Mouse (Mus musculus): ENCODE results near the gene Celf5. TPM values are rescaled to one million over a fixed set of nuclear protein-coding genes. Genes with fewer than 3 reads are reported as not detected.

Celf5 gene
- polyA plus RNA-seq, 1 experiment = 0.27 TPM

- Histone ChIP-seq H3K27ac (ENCODE audit: insufficient read depth, low read depth, low read length) (peak overlapping the region; percentile 98), H3K36me3 (ENCODE audit: control insufficient read depth, insufficient read depth, low read length) (no peaks in the 10 kb centered on the region), H3K4me3 (ENCODE audit: insufficient read depth, low read depth, low read length) (peak overlapping the region; percentile 78), H3K27me3 (replicated peaks; ENCODE audit: control insufficient read depth, insufficient read depth, low read length) (no peaks in the 10 kb centered on the region), H3K4me1 (ENCODE audit: control insufficient read depth, insufficient read depth, low read length) (peaks cover 42% of the 10 kb centered on the region)
- TF ChIP-seq CTCF (conservative IDR thresholded peaks at IDR 0.05; ENCODE audit: insufficient read depth, insufficient read length, low read depth, low read length) (no peak), POLR2A (IDR thresholded peaks at IDR 0.05; ENCODE audit: low read depth, low read length) (no peak)
- 1% methylated on average over 70 of the region's 89 CpGs for WGBS
- DNase-seq = peak; percentile 88
Measured at GRCm38 (mm10) chr10:81430141-81430830, 52.2 kb downstream of the Celf5 start.

GRCm38 (mm10) chr10:81429605-81430061 is 52.9 kb downstream of the Celf5 start:
- TF ChIP-seq POLR2A (IDR thresholded peaks at IDR 0.05; ENCODE audit: low read depth, low read length) = peak; percentile 72
- TF ChIP-seq CTCF (conservative IDR thresholded peaks at IDR 0.05; ENCODE audit: insufficient read depth, insufficient read length, low read depth, low read length) = 0 out of 2 replicates have a peak, but pooled peaks have one; percentile 4
- WGBS = under 1% methylated on average over 20 of the region's 20 CpGs
- H3K4me1 ChIP-seq (ENCODE audit: control insufficient read depth, insufficient read depth, low read length) = peaks cover 39% of the 10 kb centered on the region
- peak overlapping the region; percentile 98 for H3K27ac ChIP-seq (ENCODE audit: insufficient read depth, low read depth, low read length)
- DNase-seq = peak; percentile 98
- no peaks in the 10 kb centered on the region for H3K36me3 ChIP-seq (ENCODE audit: control insufficient read depth, insufficient read depth, low read length)
- peak overlapping the region; percentile 78 for H3K4me3 ChIP-seq (ENCODE audit: insufficient read depth, low read depth, low read length)
- no peaks in the 10 kb centered on the region for H3K27me3 ChIP-seq (replicated peaks; ENCODE audit: control insufficient read depth, insufficient read depth, low read length)

- WGBS = 54% methylated on average over 2 of the region's 2 CpGs
- TF ChIP-seq CTCF (conservative IDR thresholded peaks at IDR 0.05; ENCODE audit: insufficient read depth, insufficient read length, low read depth, low read length) (no peak), POLR2A (IDR thresholded peaks at IDR 0.05; ENCODE audit: low read depth, low read length) (no peak)
- Histone ChIP-seq H3K36me3 (ENCODE audit: control insufficient read depth, insufficient read depth, low read length) (no peaks in the 10 kb centered on the region), H3K27me3 (replicated peaks; ENCODE audit: control insufficient read depth, insufficient read depth, low read length) (no peaks in the 10 kb centered on the region), H3K4me3 (ENCODE audit: insufficient read depth, low read depth, low read length) (no peak overlapping the region), H3K4me1 (ENCODE audit: control insufficient read depth, insufficient read depth, low read length) (peaks cover 41% of the 10 kb centered on the region), H3K27ac (ENCODE audit: insufficient read depth, low read depth, low read length) (peak overlapping the region; percentile 98)
- DNase-seq = no peak
Measured at GRCm38 (mm10) chr10:81429092-81429491, 53.4 kb downstream of the Celf5 start.

- H3K4me3 ChIP-seq (ENCODE audit: insufficient read depth, low read depth, low read length) = no peak overlapping the region
- WGBS = 87% methylated on average over 7 of the region's 7 CpGs
- DNase-seq = no peak
- H3K27ac ChIP-seq (ENCODE audit: insufficient read depth, low read depth, low read length) = no peak overlapping the region
- no peaks in the 10 kb centered on the region for H3K36me3 ChIP-seq (ENCODE audit: control insufficient read depth, insufficient read depth, low read length)
- TF ChIP-seq CTCF (conservative IDR thresholded peaks at IDR 0.05; ENCODE audit: insufficient read depth, insufficient read length, low read depth, low read length) (no peak), POLR2A (IDR thresholded peaks at IDR 0.05; ENCODE audit: low read depth, low read length) (no peak)
- peaks cover 41% of the 10 kb centered on the region for H3K4me1 ChIP-seq (ENCODE audit: control insufficient read depth, insufficient read depth, low read length)
- no peaks in the 10 kb centered on the region for H3K27me3 ChIP-seq (replicated peaks; ENCODE audit: control insufficient read depth, insufficient read depth, low read length)
Measured at GRCm38 (mm10) chr10:81428507-81428870, 54.0 kb downstream of the Celf5 start.

DNA sequence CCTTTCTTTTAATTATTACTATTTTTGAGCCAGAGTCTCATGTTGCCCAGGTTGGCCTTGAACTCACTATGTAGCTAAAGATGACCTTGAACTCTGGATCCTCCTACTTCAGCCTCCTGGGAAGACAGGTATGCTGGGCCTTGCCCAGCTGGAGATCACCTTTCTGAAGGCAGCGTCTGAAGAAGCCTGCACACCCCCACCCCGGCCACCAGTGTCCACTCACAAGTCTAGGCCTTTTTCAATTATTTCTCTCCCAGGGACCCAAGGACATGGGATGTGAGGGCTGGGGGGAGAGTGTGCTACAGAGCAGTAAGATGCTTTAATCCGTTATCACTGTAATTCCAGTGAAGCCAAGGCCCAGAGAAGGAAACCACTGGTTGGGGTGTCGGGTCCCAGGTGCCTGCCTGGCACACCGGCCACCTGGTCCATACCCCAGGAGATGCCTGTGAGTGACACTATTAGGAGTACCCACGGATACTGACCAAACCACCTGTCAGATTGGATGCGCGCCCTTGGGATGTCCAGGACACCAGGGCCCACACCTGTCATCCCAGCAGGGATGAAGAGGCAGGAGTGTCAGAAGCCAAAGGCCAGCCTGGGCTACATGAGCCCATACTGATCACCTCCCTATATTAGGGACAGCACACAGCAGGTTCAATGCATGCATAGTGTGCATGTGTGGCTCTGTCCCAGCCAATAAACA is 54.6 kb downstream of the Celf5 start:
- Histone ChIP-seq H3K4me1 (ENCODE audit: control insufficient read depth, insufficient read depth, low read length) (peaks cover 37% of the 10 kb centered on the region), H3K27me3 (replicated peaks; ENCODE audit: control insufficient read depth, insufficient read depth, low read length) (no peaks in the 10 kb centered on the region), H3K27ac (ENCODE audit: insufficient read depth, low read depth, low read length) (peak overlapping the region; percentile 69), H3K36me3 (ENCODE audit: control insufficient read depth, insufficient read depth, low read length) (no peaks in the 10 kb centered on the region), H3K4me3 (ENCODE audit: insufficient read depth, low read depth, low read length) (no peak overlapping the region)
- no peak for DNase-seq
- 87% methylated on average over 8 of the region's 8 CpGs for WGBS
- TF ChIP-seq CTCF (conservative IDR thresholded peaks at IDR 0.05; ENCODE audit: insufficient read depth, insufficient read length, low read depth, low read length) (no peak), POLR2A (IDR thresholded peaks at IDR 0.05; ENCODE audit: low read depth, low read length) (no peak)

DNA sequence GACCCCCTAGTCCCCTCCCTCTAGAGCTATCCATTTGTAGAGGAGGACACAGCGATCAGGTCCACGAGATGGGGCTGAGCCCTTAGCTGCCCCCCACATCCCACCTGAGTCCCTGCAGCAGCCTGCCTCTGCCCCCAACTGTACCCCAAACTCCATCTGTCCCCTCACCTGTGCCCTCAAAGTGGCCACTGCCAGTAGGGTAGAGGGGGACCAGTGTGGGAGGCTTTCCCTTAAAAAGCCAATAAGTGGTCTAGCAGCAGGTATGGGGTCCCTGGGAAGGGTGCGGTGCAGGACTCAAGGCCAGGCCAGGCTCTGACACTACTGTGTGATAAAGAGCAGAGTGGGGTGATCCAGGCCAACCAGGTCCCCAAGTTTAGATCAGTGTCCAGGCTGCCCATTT is 55.2 kb downstream of the Celf5 start:
- Histone ChIP-seq H3K36me3 (ENCODE audit: control insufficient read depth, insufficient read depth, low read length) (no peaks in the 10 kb centered on the region), H3K4me3 (ENCODE audit: insufficient read depth, low read depth, low read length) (peak overlapping the region; percentile 85), H3K27me3 (replicated peaks; ENCODE audit: control insufficient read depth, insufficient read depth, low read length) (no peaks in the 10 kb centered on the region), H3K4me1 (ENCODE audit: control insufficient read depth, insufficient read depth, low read length) (peaks cover 36% of the 10 kb centered on the region), H3K27ac (ENCODE audit: insufficient read depth, low read depth, low read length) (peak overlapping the region; percentile 69)
- 42% methylated on average over 3 of the region's 3 CpGs for WGBS
- no peak for TF ChIP-seq POLR2A (IDR thresholded peaks at IDR 0.05; ENCODE audit: low read depth, low read length)
- no peak for TF ChIP-seq CTCF (conservative IDR thresholded peaks at IDR 0.05; ENCODE audit: insufficient read depth, insufficient read length, low read depth, low read length)
- DNase-seq = no peak

- TF ChIP-seq CTCF (conservative IDR thresholded peaks at IDR 0.05; ENCODE audit: insufficient read depth, insufficient read length, low read depth, low read length) = no peak
- TF ChIP-seq POLR2A (IDR thresholded peaks at IDR 0.05; ENCODE audit: low read depth, low read length) = no peak
- H3K36me3 ChIP-seq (ENCODE audit: control insufficient read depth, insufficient read depth, low read length) = no peaks in the 10 kb centered on the region
- WGBS = under 1% methylated on average over 33 of the region's 38 CpGs
Measured at GRCm38 (mm10) chr10:81426897-81427296, 55.6 kb downstream of the Celf5 start.

More at GRCm38 (mm10) chr10:81426897-81427296, 55.6 kb downstream of the Celf5 start:
- Histone ChIP-seq H3K27me3 (replicated peaks; ENCODE audit: control insufficient read depth, insufficient read depth, low read length) (no peaks in the 10 kb centered on the region), H3K27ac (ENCODE audit: insufficient read depth, low read depth, low read length) (peak overlapping the region; percentile 94), H3K4me1 (ENCODE audit: control insufficient read depth, insufficient read depth, low read length) (peaks cover 37% of the 10 kb centered on the region), H3K4me3 (ENCODE audit: insufficient read depth, low read depth, low read length) (peak overlapping the region; percentile 85)
- DNase-seq = peak; percentile 83
